1 mouse cellular context compared by ENCODE assay signal in the genomic region with DNA sequence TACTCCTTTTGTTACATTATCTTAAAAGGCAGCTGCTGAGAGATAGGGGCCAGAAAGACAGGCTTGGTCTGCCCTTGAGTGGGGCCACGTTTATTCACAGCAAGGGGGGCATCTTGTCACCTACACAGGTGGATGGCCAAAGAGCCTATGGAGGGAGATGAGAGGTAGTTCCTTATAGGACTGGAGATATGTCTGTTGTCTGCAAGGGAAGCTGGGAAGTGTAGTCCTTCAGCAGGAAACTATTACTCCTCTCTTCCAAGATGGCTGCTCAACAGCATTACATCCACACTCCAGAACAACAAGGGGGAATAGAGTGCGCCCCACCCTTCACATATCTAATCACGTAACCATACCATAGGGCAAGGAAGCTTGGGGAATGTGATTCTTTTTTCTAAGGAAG.
A peak's percentile ranks its signal among the peaks of the same experiment; 100 is the strongest.
TF ChIP-seq lines count a peak whose summit lies in the region.

No protein-coding gene starts in this region.

TF ChIP-seq in ES-E14, 5 proteins besides CTCF, POLR2A, EP300 and RAD21:
- TF ChIP-seq CHD2 (IDR thresholded peaks at IDR 0.05; ENCODE audit: low read depth, low read length) (no peak), MAFK (IDR thresholded peaks at IDR 0.05; ENCODE audit: insufficient read depth, low read depth, low read length) (no peak), HCFC1 (IDR thresholded peaks at IDR 0.05; ENCODE audit: borderline replicate concordance, insufficient read depth, low read length) (peak; percentile 80), ZC3H11A (IDR thresholded peaks at IDR 0.05; ENCODE audit: borderline replicate concordance, low read depth, low read length) (no peak), ZNF384 (IDR thresholded peaks at IDR 0.05; ENCODE audit: low read depth, low read length) (no peak)
